Comparison of ENCODE assay signal across 19 mouse cellular contexts in genomic region chr16:60144370-60144769, GRCm38 (mm10).
DNase-seq lines count a peak whose midpoint lies in the region; ATAC-seq and TF ChIP-seq lines count a peak whose summit lies in the region.
"Had no signal": no experiment of that assay in that cellular context is flagged by ENCODE, and none has a peak within 500 bp of the region (broad histone marks: within the 10 kb centered on the region; RNA-seq: fewer than 3 reads in every experiment).

No protein-coding gene starts in this region.

- peak in 1 of 2 experiments; percentile 21 for DNase-seq in layer of hippocampus, adult 2 months (ENCODE audit: low spot score in 2 of 2)
- DNase-seq in layer of hippocampus, postnatal 36 days = no peak
- DNase-seq in brain, adult 2 months (ENCODE audit: low read depth, low spot score) = peak; percentile 19
- peak; percentile 66 for DNase-seq in brain, embryonic 14.5 days (ENCODE audit: low read depth)
- DNase-seq: adrenal gland, adult 2 months; adrenal gland, postnatal 25 days; cerebellum, adult 11 months; cerebellum, adult 9-10 months; embryo, embryonic 11 days; gastrocnemius, adult 2 months; gastrocnemius, postnatal 25 days; heart, postnatal 36 days; kidney, adult 11 months had no signal

- no peaks in the 10 kb centered on the region for H3K27me3 ChIP-seq in forebrain, embryonic 15.5 days
- H3K27me3 ChIP-seq in forebrain, embryonic 13.5 days = no peaks in the 10 kb centered on the region
- H3K27me3 ChIP-seq: embryonic facial prominence, embryonic 15.5 days; heart, embryonic 12.5 days had no signal

- no peaks in the 10 kb centered on the region for H3K9me3 ChIP-seq in forebrain, embryonic 15.5 days
- no peaks in the 10 kb centered on the region for H3K9me3 ChIP-seq in forebrain, embryonic 13.5 days (replicated peaks)
- H3K9me3 ChIP-seq: embryonic facial prominence, embryonic 15.5 days; heart, embryonic 12.5 days had no signal

- peak; percentile 26 for TF ChIP-seq CTCF in layer of hippocampus, adult 2 months (conservative IDR thresholded peaks at IDR 0.05)
- no peak for TF ChIP-seq CTCF in brain, embryonic 14.5 days (IDR thresholded peaks at IDR 0.05; ENCODE audit: borderline replicate concordance, extremely low read depth, insufficient read depth, insufficient read length)

- H3K4me2 ChIP-seq in forebrain, embryonic 15.5 days (replicated peaks) = no peak overlapping the region
- H3K4me2 ChIP-seq in forebrain, embryonic 13.5 days = no peak overlapping the region
- H3K4me2 ChIP-seq: embryonic facial prominence, embryonic 15.5 days; heart, embryonic 12.5 days had no signal

- ATAC-seq in forebrain, embryonic 15.5 days (replicated peaks) = 0 out of 2 replicates have a peak, but pooled peaks have one; percentile 38
- no peak for ATAC-seq in forebrain, embryonic 13.5 days
- ATAC-seq: hindbrain, embryonic 16.5 days had no signal

- no peak overlapping the region for H3K27ac ChIP-seq in forebrain, embryonic 15.5 days (replicated peaks)
- no peak overlapping the region for H3K27ac ChIP-seq in forebrain, embryonic 13.5 days
- H3K27ac ChIP-seq in layer of hippocampus, adult 2 months = no peak overlapping the region
- H3K27ac ChIP-seq: embryonic facial prominence, embryonic 15.5 days; gastrocnemius, adult 2 months had no signal

- no peak overlapping the region for H3K9ac ChIP-seq in forebrain, embryonic 15.5 days (replicated peaks)
- no peak overlapping the region for H3K9ac ChIP-seq in forebrain, embryonic 13.5 days
- H3K9ac ChIP-seq: embryonic facial prominence, embryonic 15.5 days; heart, embryonic 12.5 days had no signal

- no peaks in the 10 kb centered on the region for H3K36me3 ChIP-seq in forebrain, embryonic 15.5 days
- H3K36me3 ChIP-seq in forebrain, embryonic 13.5 days (ENCODE audit: poor library complexity, severe bottlenecking) = no peaks in the 10 kb centered on the region
- H3K36me3 ChIP-seq: embryonic facial prominence, embryonic 15.5 days; heart, embryonic 12.5 days had no signal

- 70% methylated on average over 3 of the region's 3 CpGs for WGBS in forebrain, embryonic 15.5 days
- 76% methylated on average over 3 of the region's 3 CpGs for WGBS in forebrain, embryonic 13.5 days

- no peak for TF ChIP-seq POLR2A in brain, embryonic 14.5 days (IDR thresholded peaks at IDR 0.05; ENCODE audit: borderline replicate concordance, extremely low read depth, insufficient read depth, insufficient read length, poor library complexity, severe bottlenecking)

- H3K4me1 ChIP-seq in forebrain, embryonic 15.5 days = no peaks in the 10 kb centered on the region
- no peaks in the 10 kb centered on the region for H3K4me1 ChIP-seq in forebrain, embryonic 13.5 days
- H3K4me1 ChIP-seq: embryonic facial prominence, embryonic 15.5 days; heart, embryonic 12.5 days had no signal

- no peak overlapping the region for H3K4me3 ChIP-seq in forebrain, embryonic 15.5 days
- no peak overlapping the region for H3K4me3 ChIP-seq in forebrain, embryonic 13.5 days
- no peak overlapping the region for H3K4me3 ChIP-seq in layer of hippocampus, adult 2 months
- H3K4me3 ChIP-seq: embryonic facial prominence, embryonic 15.5 days; erythroblast, embryonic 14.5 days; gastrocnemius, adult 2 months; heart, embryonic 12.5 days had no signal

Comparison
In these comparisons a context has a peak if more than half of its experiments do, and no peak if none do; other contexts are left out.
1. DNase-seq: peak in brain, adult 2 months (single experiment) and brain, embryonic 14.5 days (single experiment); none in layer of hippocampus, postnatal 36 days (0 of 2).